Mouse (Mus musculus): Measurements from ENCODE around the gene Olfr55. TPM values are rescaled to one million over a fixed set of nuclear protein-coding genes. Genes with fewer than 3 reads are reported as not detected.
"Not testable (repeated sequence)": the region's sequence is repeated elsewhere in the genome, so short reads cannot be mapped to it uniquely, and the experiment has no call there.

Olfr55 gene
- 0.04 TPM in 1 of 2 replicates, not detected in the other for polyA plus RNA-seq (2014; fragmentation: Nextera tagmentation; extraction: Ambion mirVana)

GRCm38 (mm10) chr17:33168147-33168546 lies at the start of gene Olfr55:
Gene Olfr55, plus strand, starts transcription at chr17:33168447.
- not testable (repeated sequence) for H3K9me3 ChIP-seq (ENCODE audit: control insufficient read depth, low read length); DNase-seq (ENCODE audit: low spot score); H3K9ac ChIP-seq (ENCODE audit: low read length); H3K4me3 ChIP-seq (ENCODE audit: low read depth, low read length); H3K4me2 ChIP-seq (ENCODE audit: low read depth, severe bottlenecking); H3K36me3 ChIP-seq (ENCODE audit: control insufficient read depth, insufficient read depth, low read length); H3K27me3 ChIP-seq (ENCODE audit: control insufficient read depth, insufficient read depth, low read length); H3K4me1 ChIP-seq (ENCODE audit: control insufficient read depth, insufficient read depth, low read length); H3K27ac ChIP-seq (replicated peaks; ENCODE audit: low read depth, low read length); ATAC-seq (ENCODE audit: insufficient number of reproducible peaks, low FRiP score, low TSS enrichment, low read depth)
- WGBS, result 87% methylated on average over 1 of the region's 1 CpGs

GRCm38 (mm10) chr17:33124546-33124945 lies 43.7 kb upstream of the Olfr55 start:
- no peaks in the 10 kb centered on the region for H3K4me1 ChIP-seq (ENCODE audit: control insufficient read depth, insufficient read depth, low read length)
- H3K27ac ChIP-seq (replicated peaks; ENCODE audit: low read depth, low read length), result no peak overlapping the region
- no peak for ATAC-seq (ENCODE audit: insufficient number of reproducible peaks, low FRiP score, low TSS enrichment, low read depth)
- no peak for DNase-seq (ENCODE audit: low spot score)
- no peak overlapping the region for H3K9ac ChIP-seq (ENCODE audit: low read length)
- H3K4me2 ChIP-seq (ENCODE audit: low read depth, severe bottlenecking), result no peak overlapping the region
- no peaks in the 10 kb centered on the region for H3K9me3 ChIP-seq (ENCODE audit: control insufficient read depth, low read length)
- H3K27me3 ChIP-seq (ENCODE audit: control insufficient read depth, insufficient read depth, low read length), result no peaks in the 10 kb centered on the region
- H3K36me3 ChIP-seq (ENCODE audit: control insufficient read depth, insufficient read depth, low read length), result no peaks in the 10 kb centered on the region
- H3K4me3 ChIP-seq (ENCODE audit: low read depth, low read length), result no peak overlapping the region

- no peak overlapping the region for H3K4me3 ChIP-seq (ENCODE audit: low read depth, low read length)
- WGBS, result 63% methylated on average over 2 of the region's 2 CpGs
- H3K4me2 ChIP-seq (ENCODE audit: low read depth, severe bottlenecking), result no peak overlapping the region
- H3K9ac ChIP-seq (ENCODE audit: low read length), result no peak overlapping the region
- no peaks in the 10 kb centered on the region for H3K9me3 ChIP-seq (ENCODE audit: control insufficient read depth, low read length)
- ATAC-seq (ENCODE audit: insufficient number of reproducible peaks, low FRiP score, low TSS enrichment, low read depth), result no peak
- H3K4me1 ChIP-seq (ENCODE audit: control insufficient read depth, insufficient read depth, low read length), result no peaks in the 10 kb centered on the region
- H3K27ac ChIP-seq (replicated peaks; ENCODE audit: low read depth, low read length), result no peak overlapping the region
- no peak for DNase-seq (ENCODE audit: low spot score)
- H3K36me3 ChIP-seq (ENCODE audit: control insufficient read depth, insufficient read depth, low read length), result no peaks in the 10 kb centered on the region
- no peaks in the 10 kb centered on the region for H3K27me3 ChIP-seq (ENCODE audit: control insufficient read depth, insufficient read depth, low read length)
These were observed 42.0 kb upstream of the Olfr55 start for GRCm38 (mm10) chr17:33126257-33126656.

GRCm38 (mm10) chr17:33139261-33139820 lies 28.9 kb upstream of the Olfr55 start, which contains the start of gene Morc2b:
Gene Morc2b, minus strand, starts transcription at chr17:33139683.
- peaks cover 2% of the 10 kb centered on the region; the same call in 1 of the 2 replicates for H3K9me3 ChIP-seq (ENCODE audit: control insufficient read depth, low read length)
- no peak within 1 kb of the TSS for H3K4me2 ChIP-seq (ENCODE audit: low read depth, severe bottlenecking)
- H3K4me1 ChIP-seq (ENCODE audit: control insufficient read depth, insufficient read depth, low read length), result no peaks in the 10 kb centered on the region
- DNase-seq (ENCODE audit: low spot score) (no peak), ATAC-seq (ENCODE audit: insufficient number of reproducible peaks, low FRiP score, low TSS enrichment, low read depth) (no peak)
- no peak within 1 kb of the TSS for H3K27ac ChIP-seq (replicated peaks; ENCODE audit: low read depth, low read length)
- H3K9ac ChIP-seq (ENCODE audit: low read length), result no peak within 1 kb of the TSS
- H3K4me3 ChIP-seq (ENCODE audit: low read depth, low read length), result no peak within 1 kb of the TSS
- 68% methylated on average over 18 of the region's 18 CpGs for WGBS
- H3K27me3 ChIP-seq (ENCODE audit: control insufficient read depth, insufficient read depth, low read length), result no peaks in the 10 kb centered on the region
- no peaks in the 10 kb centered on the region for H3K36me3 ChIP-seq (ENCODE audit: control insufficient read depth, insufficient read depth, low read length)

GRCm38 (mm10) chr17:33191002-33191401 lies 22.8 kb downstream of the Olfr55 start, which contains the start of gene Olfr239:
Gene Olfr239, plus strand, starts transcription at chr17:33191302.
- H3K4me2 ChIP-seq (ENCODE audit: low read depth, severe bottlenecking); H3K9me3 ChIP-seq (ENCODE audit: control insufficient read depth, low read length); H3K27me3 ChIP-seq (ENCODE audit: control insufficient read depth, insufficient read depth, low read length); DNase-seq (ENCODE audit: low spot score); H3K4me1 ChIP-seq (ENCODE audit: control insufficient read depth, insufficient read depth, low read length); H3K27ac ChIP-seq (replicated peaks; ENCODE audit: low read depth, low read length); ATAC-seq (ENCODE audit: insufficient number of reproducible peaks, low FRiP score, low TSS enrichment, low read depth); H3K36me3 ChIP-seq (ENCODE audit: control insufficient read depth, insufficient read depth, low read length); H3K4me3 ChIP-seq (ENCODE audit: low read depth, low read length); H3K9ac ChIP-seq (ENCODE audit: low read length): not testable (repeated sequence)
- no CpG with 5 or more reads among the region's 2 CpGs for WGBS

- Histone ChIP-seq H3K9ac (ENCODE audit: low read length) (no peak within 1 kb of the TSS), H3K27ac (replicated peaks; ENCODE audit: low read depth, low read length) (no peak within 1 kb of the TSS), H3K27me3 (ENCODE audit: control insufficient read depth, insufficient read depth, low read length) (no peaks in the 10 kb centered on the region), H3K4me3 (ENCODE audit: low read depth, low read length) (no peak within 1 kb of the TSS), H3K4me2 (ENCODE audit: low read depth, severe bottlenecking) (no peak within 1 kb of the TSS), H3K9me3 (ENCODE audit: control insufficient read depth, low read length) (no peaks in the 10 kb centered on the region), H3K36me3 (ENCODE audit: control insufficient read depth, insufficient read depth, low read length) (no peaks in the 10 kb centered on the region), H3K4me1 (ENCODE audit: control insufficient read depth, insufficient read depth, low read length) (no peaks in the 10 kb centered on the region)
- DNase-seq (ENCODE audit: low spot score) (no peak), ATAC-seq (ENCODE audit: insufficient number of reproducible peaks, low FRiP score, low TSS enrichment, low read depth) (no peak)
- WGBS, result 87% methylated on average over 2 of the region's 2 CpGs
These were observed 53.3 kb downstream of the Olfr55 start, which contains the start of gene Olfr1564 for GRCm38 (mm10) chr17:33221590-33221989. Gene Olfr1564, minus strand, starts transcription at chr17:33221690.

Other genes with a start within 250 kb of the Olfr55 start
- 2.7 and 4.1 TPM in 2 replicates for gene Cyp4f13, start 221.0 kb upstream of the Olfr55 start, polyA plus RNA-seq (2014; fragmentation: Nextera tagmentation; extraction: Ambion mirVana)
- gene Zfp472, start 202.6 kb upstream of the Olfr55 start, polyA plus RNA-seq (2014; fragmentation: Nextera tagmentation; extraction: Ambion mirVana), result 14.0 and 14.5 TPM in 2 replicates
- 15.5 TPM in 2 replicates for gene Zfp952, start 175.3 kb upstream of the Olfr55 start, polyA plus RNA-seq (2014; fragmentation: Nextera tagmentation; extraction: Ambion mirVana)
- 17.0 and 19.1 TPM in 2 replicates for gene Zfp763, start 135.0 kb upstream of the Olfr55 start, polyA plus RNA-seq (2014; fragmentation: Nextera tagmentation; extraction: Ambion mirVana)
- not detected in 2 replicates for gene 4921501E09Rik, start 100.4 kb upstream of the Olfr55 start, polyA plus RNA-seq (2014; fragmentation: Nextera tagmentation; extraction: Ambion mirVana)
- 8.4 and 9.9 TPM in 2 replicates for gene Zfp563, start 79.1 kb upstream of the Olfr55 start, polyA plus RNA-seq (2014; fragmentation: Nextera tagmentation; extraction: Ambion mirVana)
- not detected in 2 replicates for gene Morc2b, start 28.8 kb upstream of the Olfr55 start, polyA plus RNA-seq (2014; fragmentation: Nextera tagmentation; extraction: Ambion mirVana)
- not detected in 2 replicates for gene Olfr239, start 22.9 kb downstream of the Olfr55 start, polyA plus RNA-seq (2014; fragmentation: Nextera tagmentation; extraction: Ambion mirVana)
- not detected in 2 replicates for gene Olfr1564, start 53.2 kb downstream of the Olfr55 start, polyA plus RNA-seq (2014; fragmentation: Nextera tagmentation; extraction: Ambion mirVana)
- 18.8 and 19.1 TPM in 2 replicates for gene Zfp955a, start 86.7 kb downstream of the Olfr55 start, polyA plus RNA-seq (2014; fragmentation: Nextera tagmentation; extraction: Ambion mirVana)
- gene Olfr63, start 96.2 kb downstream of the Olfr55 start, polyA plus RNA-seq (2014; fragmentation: Nextera tagmentation; extraction: Ambion mirVana), result 0.01 TPM in 1 of 2 replicates, not detected in the other
- 9.3 TPM in 2 replicates for gene Zfp955b, start 121.1 kb downstream of the Olfr55 start, polyA plus RNA-seq (2014; fragmentation: Nextera tagmentation; extraction: Ambion mirVana)
- 15.4 and 17.1 TPM in 2 replicates for gene Zfp81, start 190.4 kb downstream of the Olfr55 start, polyA plus RNA-seq (2014; fragmentation: Nextera tagmentation; extraction: Ambion mirVana)
- 27.2 and 27.8 TPM in 2 replicates for gene Zfp101, start 226.2 kb downstream of the Olfr55 start, polyA plus RNA-seq (2014; fragmentation: Nextera tagmentation; extraction: Ambion mirVana)